Mouse (Mus musculus): ENCODE results near the gene Snai3.

Snai3 gene

GRCm38 (mm10) chr8:122459218-122459900, 1.2 kb downstream of the Snai3 start:
- peak; percentile 66 for DNase-seq (ENCODE audit: low read depth)

DNA sequence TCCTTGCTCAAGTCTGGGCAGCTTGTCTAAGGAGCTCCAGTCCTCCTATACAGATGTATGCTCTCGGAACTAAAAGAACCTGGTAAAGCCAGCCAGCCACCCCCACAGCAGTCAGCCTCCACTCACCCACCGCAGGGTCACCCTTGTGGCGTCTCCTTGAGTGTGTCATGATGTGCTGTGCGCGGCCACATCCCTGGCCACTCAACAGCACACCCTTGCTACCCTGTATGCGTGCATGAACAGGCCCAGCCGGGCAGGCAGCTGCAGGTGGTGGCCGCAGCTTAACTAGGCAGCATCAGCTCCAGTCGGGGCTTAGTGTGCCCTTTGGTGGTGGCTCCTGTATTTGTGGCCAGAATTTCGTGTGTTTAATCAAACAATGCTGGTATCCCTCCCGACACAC, 3.4 kb downstream of the Snai3 start:
- no peak for DNase-seq (ENCODE audit: low read depth)

GRCm38 (mm10) chr8:122454409-122454808, 6.1 kb downstream of the Snai3 start:
- DNase-seq (ENCODE audit: low read depth) = no peak

- DNase-seq (ENCODE audit: low read depth) = no peak
These were observed 8.4 kb downstream of the Snai3 start for GRCm38 (mm10) chr8:122452154-122452553.

DNA sequence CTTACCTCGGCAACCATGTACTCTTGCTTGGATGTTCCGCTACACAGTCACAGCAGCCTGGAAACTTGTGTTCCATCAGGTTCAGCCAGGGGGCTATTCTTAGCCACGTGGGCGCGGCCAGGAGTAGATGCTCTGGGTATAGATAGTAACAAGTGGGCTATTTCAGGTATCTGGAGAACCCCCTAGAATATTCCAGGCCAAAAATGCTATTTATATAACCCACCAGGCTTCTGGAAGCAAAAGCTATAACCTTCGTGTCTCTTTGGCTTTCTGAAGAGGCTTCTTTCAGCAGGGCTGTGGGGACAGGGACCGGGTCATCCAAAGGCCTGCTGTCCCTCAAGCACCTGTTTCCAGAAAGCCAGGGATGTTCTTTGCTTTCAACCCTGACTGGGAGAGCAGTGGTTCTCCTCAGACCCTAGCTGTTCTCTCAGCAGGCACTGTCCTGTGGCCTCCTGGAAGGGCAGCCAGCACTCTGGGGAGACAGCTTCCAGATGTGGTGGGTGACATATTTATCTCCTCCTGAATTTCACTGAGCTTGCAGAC, 9.3 kb downstream of the Snai3 start:
- no peak for DNase-seq (ENCODE audit: low read depth)

DNA sequence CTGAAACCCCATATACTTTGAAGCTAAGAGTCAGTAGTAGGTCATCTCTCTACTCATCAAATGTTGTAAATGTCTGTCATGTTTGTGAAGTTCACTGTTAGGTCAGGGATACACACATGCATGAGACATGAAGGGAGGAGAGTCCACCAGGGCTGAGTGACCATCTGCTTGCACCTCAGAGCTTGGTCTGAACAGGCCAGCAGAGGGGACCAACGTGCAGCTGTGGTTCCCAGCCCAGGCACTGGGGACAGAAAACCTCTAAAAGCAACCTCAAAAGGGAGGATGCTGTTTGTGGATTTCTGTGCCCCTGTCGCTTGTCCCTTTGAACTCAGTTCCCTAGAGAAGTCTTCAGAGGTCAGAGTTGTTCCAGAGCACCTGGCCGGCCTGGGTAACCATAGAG, 15.3 kb downstream of the Snai3 start:
- no peak for DNase-seq (ENCODE audit: low read depth)

GRCm38 (mm10) chr8:122444058-122444748, 16.3 kb downstream of the Snai3 start:
- DNase-seq (ENCODE audit: low read depth) = peak; percentile 85

GRCm38 (mm10) chr8:122443262-122444006, 17.1 kb downstream of the Snai3 start, which contains the start of gene Mvd:
Mvd (minus strand) TSS chr8:122443422.
- DNase-seq (ENCODE audit: low read depth) = peak; percentile 99

GRCm38 (mm10) chr8:122442781-122443180, 17.8 kb downstream of the Snai3 start:
- DNase-seq (ENCODE audit: low read depth) = no peak

DNA sequence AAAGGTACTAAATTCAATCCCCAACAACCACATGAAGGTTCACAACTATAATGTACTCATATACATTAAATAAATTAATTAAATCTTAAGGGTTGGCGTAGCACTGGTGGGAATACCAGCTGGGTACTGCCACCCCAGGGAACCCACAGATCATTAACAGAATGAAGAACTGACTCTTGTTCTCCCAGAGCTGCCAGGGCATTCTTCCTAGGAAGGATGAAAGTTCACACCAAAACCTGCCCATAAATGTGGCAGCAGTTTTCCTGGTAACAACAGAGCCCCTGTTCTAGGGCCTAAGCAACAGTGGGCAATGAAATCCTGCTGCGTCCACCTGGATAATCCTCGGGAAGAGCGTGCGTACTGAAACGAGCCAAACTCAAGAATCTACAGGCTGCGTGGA, 18.2 kb downstream of the Snai3 start:
- no peak for DNase-seq (ENCODE audit: low read depth)

DNA sequence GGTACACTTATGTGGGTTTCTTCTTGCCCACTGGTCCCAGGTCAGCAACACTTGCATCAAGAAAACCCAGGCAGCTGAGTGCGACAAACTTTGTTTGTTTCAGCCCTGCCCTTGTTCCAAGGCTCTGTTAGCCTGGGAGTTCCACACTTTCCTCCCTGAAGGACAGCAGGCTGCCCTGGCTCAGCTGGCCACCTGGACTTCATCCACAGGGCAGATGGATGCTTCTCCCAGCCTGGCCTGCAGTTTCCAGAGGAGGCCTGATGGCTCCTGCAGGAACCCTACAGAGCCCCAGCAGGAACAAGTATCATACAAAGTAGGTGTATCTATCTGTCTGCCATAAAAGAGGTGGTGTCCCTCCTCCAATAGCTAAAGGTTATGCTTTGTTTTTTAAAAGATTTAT, 19.2 kb downstream of the Snai3 start:
- no peak for DNase-seq (ENCODE audit: low read depth)

- DNase-seq (ENCODE audit: low read depth) = no peak
These were observed 21.2 kb downstream of the Snai3 start for GRCm38 (mm10) chr8:122439336-122439735.

- DNase-seq (ENCODE audit: low read depth) = peak; percentile 65
These were observed 22.7 kb downstream of the Snai3 start for GRCm38 (mm10) chr8:122437708-122438331.

GRCm38 (mm10) chr8:122436586-122437125, 23.9 kb downstream of the Snai3 start:
- DNase-seq (ENCODE audit: low read depth) = no peak

DNA sequence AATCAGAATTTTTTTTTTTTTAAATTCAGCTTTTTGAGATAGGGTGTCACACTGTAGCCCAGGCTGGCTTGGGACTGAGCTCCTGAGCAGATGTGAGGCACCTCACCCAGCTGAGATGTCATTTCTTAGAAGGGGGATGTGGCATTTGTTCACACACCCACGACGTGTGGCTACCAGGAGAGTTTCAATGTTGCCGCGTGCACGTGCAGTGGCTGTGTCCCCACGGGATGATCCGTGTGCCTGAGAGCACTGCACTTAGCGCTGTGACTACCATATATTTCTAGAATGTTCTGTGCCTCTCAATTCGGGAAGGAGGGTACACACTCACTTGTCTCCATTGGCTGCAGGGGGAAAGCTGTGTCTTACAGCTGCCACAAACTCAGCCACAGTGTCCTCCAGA, 24.4 kb downstream of the Snai3 start:
- DNase-seq (ENCODE audit: low read depth) = no peak

DNA sequence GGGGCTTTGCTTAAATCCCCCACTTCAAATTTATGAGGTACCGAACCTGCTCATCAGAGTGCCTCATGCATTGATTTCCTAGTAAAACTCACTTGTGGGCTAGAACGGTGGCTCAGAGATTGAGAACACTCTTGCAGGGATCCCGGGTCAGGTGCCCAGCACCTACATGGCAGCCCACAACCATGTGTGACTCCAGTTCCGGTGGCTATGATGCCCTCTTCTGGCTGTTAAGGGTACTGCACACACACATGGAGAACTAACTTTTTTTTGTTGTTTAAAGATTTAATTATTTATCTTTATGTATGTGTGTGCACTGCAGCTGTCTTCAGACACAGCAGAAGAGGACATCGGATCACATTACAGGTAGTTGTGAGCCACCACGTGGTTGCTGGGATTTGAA, 25.2 kb downstream of the Snai3 start:
- DNase-seq (ENCODE audit: low read depth) = peak; percentile 61

- no peak for DNase-seq (ENCODE audit: low read depth)
These were observed 27.1 kb downstream of the Snai3 start for GRCm38 (mm10) chr8:122433269-122433905.

DNA sequence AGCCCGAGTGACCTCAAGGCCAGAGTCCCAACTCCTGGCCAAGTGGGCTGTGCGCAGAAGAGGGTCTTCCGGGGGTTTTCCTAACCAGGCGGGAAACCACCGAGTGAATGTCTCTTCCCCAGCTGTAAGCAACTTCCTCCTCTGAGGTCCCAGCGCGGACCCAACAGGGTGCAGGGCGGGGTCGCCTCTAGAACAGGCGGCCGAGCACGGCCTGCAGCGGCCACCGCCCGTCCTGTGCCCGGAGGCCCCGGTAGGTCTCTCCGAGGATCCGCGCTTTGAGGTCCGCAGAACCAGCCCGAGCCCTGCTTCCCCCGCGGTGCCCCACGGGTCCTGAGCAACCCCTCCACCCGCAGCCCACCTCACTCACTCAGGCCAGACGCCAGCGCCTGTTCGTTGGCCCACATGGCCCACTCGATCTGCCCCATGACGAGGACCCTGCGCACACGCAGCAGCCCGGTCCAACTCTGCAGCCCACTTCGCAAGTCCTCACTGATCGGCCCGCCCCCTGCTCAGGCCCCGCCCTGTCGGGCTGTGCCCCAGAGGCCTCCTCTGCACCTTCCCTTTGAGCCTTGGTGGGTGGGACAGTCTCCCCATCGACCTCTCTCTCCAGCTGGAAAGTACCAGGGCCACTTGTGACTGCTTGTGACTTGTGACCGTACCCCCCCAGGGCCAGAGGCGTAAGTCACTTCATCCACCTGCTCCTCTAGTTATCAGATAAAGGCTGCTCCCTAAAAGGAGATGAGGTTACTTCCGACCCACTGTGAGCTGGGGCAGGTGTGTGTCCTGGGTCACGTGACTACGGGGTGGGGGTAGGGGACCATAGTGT, 27.9 kb downstream of the Snai3 start, which contains the start of gene Cyba:
Gene Cyba, minus strand, starts transcription at position 488 of the 826 bp plus-strand sequence.
- DNase-seq (ENCODE audit: low read depth) = peak; percentile 87

GRCm38 (mm10) chr8:122431694-122432442, 28.7 kb downstream of the Snai3 start:
- peak; percentile 48 for DNase-seq (ENCODE audit: low read depth)

- no peak for DNase-seq (ENCODE audit: low read depth)
These were observed 29.9 kb downstream of the Snai3 start for GRCm38 (mm10) chr8:122430646-122431045.
